Mouse (Mus musculus) heart, postnatal 0 days (tissue): Measurements from ENCODE around the gene T2.

Experiments used
- CTCF ChIP-seq: IDR thresholded peaks from 2 replicates; pipeline ENCODE4 v1.5.1; 2016; ENCODE audit warnings: antibody characterized with exemption, control low read depth, low read depth
- EP300 ChIP-seq: IDR thresholded peaks from 2 replicates; pipeline ENCODE4 v1.6.1; 2016; ENCODE audit warnings: antibody characterized with exemption, low read depth

GRCm38 (mm10) chr17:8388990-8389789, 33.4 kb downstream of the T2 start:
- TF ChIP-seq CTCF: no peak
- no peak for TF ChIP-seq EP300
